Mouse (Mus musculus) gastrocnemius, postnatal 4 days (tissue): ENCODE results near the gene Cavin1. TPM values are rescaled to one million over a fixed set of nuclear protein-coding genes. Genes with fewer than 3 reads are reported as not detected.
"Not testable (repeated sequence)": the region's sequence is repeated elsewhere in the genome, so short reads cannot be mapped to it uniquely, and the experiment has no call there.

Experiments used
- DNase-seq, 2 experiments: peaks; one replicate each; pipeline ENCODE4 v3.0.0; 2021 to 2022; ENCODE audit warnings: low spot score in 2 of 2, mixed read lengths in 2 of 2
- long read RNA-seq, 2 experiments: library from polyadenylated mRNA; stranded (forward); transcript quantifications; one replicate each; pipeline ENCODE4 v2.0.0; 2021
- total RNA-seq, 2 experiments: library from RNA; stranded (reverse); gene quantifications; 2 replicates each; pipeline ENCODE4 v1.2.3; 2021

Gene Cavin1
- 100 to 1,000 TPM; 385 to 413 TPM for total RNA-seq
- long read RNA-seq, experiment 1, transcript Cavin1-201 (2 exons, 3,491 nt) = major isoform, 44 of 118 reads
- long read RNA-seq, experiment 1, transcript Cavin1-202 (2 exons, 658 nt) = minor isoform, 9 of 118 reads
- long read RNA-seq, experiment 1, partial matches to known transcripts = 0 of 118 reads
- long read RNA-seq, experiment 1, other reads (novel, unspliced or antisense) = 65 of 118 reads
- long read RNA-seq, experiment 2, transcript Cavin1-202 (2 exons, 658 nt) = minor isoform, 23 of 166 reads
- long read RNA-seq, experiment 2, transcript Cavin1-201 (2 exons, 3,491 nt) = major isoform, 62 of 166 reads
- long read RNA-seq, experiment 2, partial matches to known transcripts = 0 of 166 reads
- long read RNA-seq, experiment 2, other reads (novel, unspliced or antisense) = 81 of 166 reads

- peak; percentile 99 for DNase-seq
Measured at GRCm38 (mm10) chr11:100970557-100970937, at the start of gene Cavin1. Cavin1 (minus strand) TSS chr11:100970887.

GRCm38 (mm10) chr11:101011641-101012040 is 41.0 kb upstream of the Cavin1 start:
- no peak for DNase-seq

- no peak for DNase-seq
Measured at GRCm38 (mm10) chr11:101009888-101010784, 39.4 kb upstream of the Cavin1 start.

- peak; percentile 94 to 97 for DNase-seq
Measured at GRCm38 (mm10) chr11:101009046-101009887, 38.6 kb upstream of the Cavin1 start, which contains the start of gene Atp6v0a1. Atp6v0a1 (plus strand) TSS chr11:101009452.

GRCm38 (mm10) chr11:101008206-101009045 is 37.7 kb upstream of the Cavin1 start:
- no peak for DNase-seq

- no peak for DNase-seq
Measured at GRCm38 (mm10) chr11:101003025-101003685, 32.5 kb upstream of the Cavin1 start.

GRCm38 (mm10) chr11:101001875-101002552 is 31.3 kb upstream of the Cavin1 start:
- not testable (repeated sequence) for DNase-seq

GRCm38 (mm10) chr11:100999254-100999653 is 28.6 kb upstream of the Cavin1 start:
- no peak for DNase-seq

- no peak for DNase-seq
Measured at GRCm38 (mm10) chr11:100998836-100999235, 28.1 kb upstream of the Cavin1 start.

- no peak for DNase-seq
Measured at GRCm38 (mm10) chr11:100996501-100996900, 25.8 kb upstream of the Cavin1 start.

- no peak for DNase-seq
Measured at GRCm38 (mm10) chr11:100994655-100995054, 24.0 kb upstream of the Cavin1 start.

GRCm38 (mm10) chr11:100994233-100994632 is 23.5 kb upstream of the Cavin1 start:
- DNase-seq = no peak

GRCm38 (mm10) chr11:100993437-100993836 is 22.8 kb upstream of the Cavin1 start:
- DNase-seq = no peak

GRCm38 (mm10) chr11:100991027-100991534 is 20.4 kb upstream of the Cavin1 start:
- DNase-seq = no peak

- no peak for DNase-seq
Measured at GRCm38 (mm10) chr11:100989666-100990065, 19.0 kb upstream of the Cavin1 start.

- no peak for DNase-seq
Measured at GRCm38 (mm10) chr11:100988674-100989073, 18.0 kb upstream of the Cavin1 start.

- DNase-seq = no peak
Measured at GRCm38 (mm10) chr11:100985607-100986006, 14.9 kb upstream of the Cavin1 start.

- DNase-seq = no peak
Measured at GRCm38 (mm10) chr11:100983778-100984131, 13.1 kb upstream of the Cavin1 start.
